Mouse (Mus musculus): Measurements from ENCODE around the gene Vmn1r36.
"Not testable (repeated sequence)": the region's sequence is repeated elsewhere in the genome, so short reads cannot be mapped to it uniquely, and the experiment has no call there.

Gene Vmn1r36

GRCm38 (mm10) chr6:66719068-66719467 is at the start of gene Vmn1r36:
Gene Vmn1r36, minus strand, starts transcription at chr6:66719168.
- DNase-seq (ENCODE audit: low spot score in 2 of 2), result not testable (repeated sequence)

DNA sequence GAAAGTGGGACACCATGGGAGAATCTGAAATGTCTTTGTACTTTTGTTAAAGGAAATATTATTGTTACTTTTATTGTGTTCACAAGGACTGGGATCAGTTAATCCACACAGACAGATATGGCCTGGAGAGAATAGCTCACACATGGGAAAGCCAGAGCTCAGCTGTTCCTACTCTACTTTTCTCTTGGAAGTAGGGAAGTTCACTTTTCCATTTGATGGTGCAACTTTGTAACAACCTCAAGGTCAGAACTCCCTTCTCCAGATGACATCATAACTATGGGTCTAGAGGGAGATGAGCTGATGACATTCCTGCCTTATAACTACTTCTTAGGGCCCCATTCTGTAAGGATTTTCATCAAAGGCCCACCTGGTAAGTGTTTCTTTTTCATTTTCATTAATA is 10.1 kb upstream of the Vmn1r36 start, which contains the start of gene Vmn1r37:
Vmn1r37 (plus strand) TSS at position 301 of the 400 bp plus-strand sequence.
- not testable (repeated sequence) for DNase-seq (ENCODE audit: low spot score in 2 of 2)

GRCm38 (mm10) chr6:66713854-66714253 is 5.1 kb downstream of the Vmn1r36 start:
- DNase-seq (ENCODE audit: low spot score in 2 of 2), result no peak

DNA sequence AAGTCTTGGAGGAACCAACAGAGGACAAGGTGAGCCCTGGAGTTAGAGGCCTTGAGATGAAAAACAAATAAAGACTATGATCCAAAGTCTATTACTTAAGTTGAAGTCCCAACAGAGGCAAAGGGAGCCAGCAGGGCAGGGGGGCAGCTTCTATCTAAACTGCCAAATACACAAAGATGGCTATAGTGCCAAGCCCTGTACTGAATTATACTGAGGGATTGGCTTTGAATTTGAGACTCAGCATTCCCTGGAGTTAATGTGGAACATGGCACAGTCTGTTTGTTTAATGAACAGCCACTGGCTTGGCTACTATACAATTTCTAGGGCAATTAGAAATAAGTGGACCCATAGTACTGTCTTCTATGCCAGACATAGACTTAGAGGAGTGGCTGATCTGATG is 10.1 kb downstream of the Vmn1r36 start:
- no peak for DNase-seq (ENCODE audit: low spot score in 2 of 2)

DNA sequence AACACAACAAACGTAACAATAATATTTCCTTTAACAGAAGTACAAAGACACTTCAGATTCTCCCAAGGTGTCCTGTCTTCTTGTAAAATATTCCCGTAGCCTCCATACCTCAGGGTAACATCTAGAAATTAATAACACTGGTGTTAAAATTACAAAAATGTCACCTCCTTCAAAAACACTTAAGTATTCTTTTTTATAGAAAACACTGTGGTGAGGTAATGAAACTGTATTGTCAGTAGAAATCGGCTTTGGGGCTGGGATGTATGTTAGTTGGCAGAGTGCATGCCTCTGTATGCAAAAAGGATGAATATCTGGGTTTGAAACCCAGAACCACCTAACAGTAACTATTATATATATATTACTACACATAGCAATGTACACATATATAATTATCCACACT is 33.2 kb downstream of the Vmn1r36 start, which contains the start of gene Vmn1r35:
Vmn1r35 (minus strand) TSS at position 101 of the 400 bp plus-strand sequence.
- no peak for DNase-seq (ENCODE audit: low spot score in 2 of 2)
